Mouse (Mus musculus) CD4-positive, CD25-positive, alpha-beta regulatory T cell, adult 2 months (primary cell): Measurements from ENCODE around the gene Lsm7.
"Not testable (repeated sequence)": the region's sequence is repeated elsewhere in the genome, so short reads cannot be mapped to it uniquely, and the experiment has no call there.

Experiments
- DNase-seq: peaks from one replicate; pipeline ENCODE4 v3.0.0-alpha.2; 2012; ENCODE audit warnings: low read depth, low spot score

Lsm7 gene

GRCm38 (mm10) chr10:80836949-80837379, 18.0 kb downstream of the Lsm7 start:
- DNase-seq: no peak

DNA sequence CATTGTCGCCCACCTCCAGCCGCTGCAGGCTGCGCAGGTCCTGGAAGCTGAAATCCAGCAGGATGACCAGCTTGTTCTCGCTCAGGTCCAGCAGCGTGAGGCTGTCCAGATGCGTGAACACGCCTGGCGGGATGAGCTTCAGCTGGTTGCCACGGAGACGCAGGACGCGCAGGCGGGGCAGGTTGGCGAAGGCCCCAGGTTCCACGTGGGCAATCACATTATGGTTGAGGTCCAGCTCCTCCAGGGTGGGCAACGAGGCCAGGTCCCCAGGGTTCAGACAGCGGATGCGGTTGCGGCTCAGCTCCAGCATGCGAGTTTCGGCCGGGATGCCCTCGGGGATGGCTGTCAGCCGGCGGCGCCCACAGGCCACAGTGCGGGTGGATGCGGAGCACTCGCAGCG, 19.4 kb downstream of the Lsm7 start:
- no peak for DNase-seq

- no peak for DNase-seq
These were observed 22.2 kb downstream of the Lsm7 start for GRCm38 (mm10) chr10:80832818-80833217.

GRCm38 (mm10) chr10:80831136-80831535, 23.9 kb downstream of the Lsm7 start:
- peak; percentile 52 for DNase-seq

DNA sequence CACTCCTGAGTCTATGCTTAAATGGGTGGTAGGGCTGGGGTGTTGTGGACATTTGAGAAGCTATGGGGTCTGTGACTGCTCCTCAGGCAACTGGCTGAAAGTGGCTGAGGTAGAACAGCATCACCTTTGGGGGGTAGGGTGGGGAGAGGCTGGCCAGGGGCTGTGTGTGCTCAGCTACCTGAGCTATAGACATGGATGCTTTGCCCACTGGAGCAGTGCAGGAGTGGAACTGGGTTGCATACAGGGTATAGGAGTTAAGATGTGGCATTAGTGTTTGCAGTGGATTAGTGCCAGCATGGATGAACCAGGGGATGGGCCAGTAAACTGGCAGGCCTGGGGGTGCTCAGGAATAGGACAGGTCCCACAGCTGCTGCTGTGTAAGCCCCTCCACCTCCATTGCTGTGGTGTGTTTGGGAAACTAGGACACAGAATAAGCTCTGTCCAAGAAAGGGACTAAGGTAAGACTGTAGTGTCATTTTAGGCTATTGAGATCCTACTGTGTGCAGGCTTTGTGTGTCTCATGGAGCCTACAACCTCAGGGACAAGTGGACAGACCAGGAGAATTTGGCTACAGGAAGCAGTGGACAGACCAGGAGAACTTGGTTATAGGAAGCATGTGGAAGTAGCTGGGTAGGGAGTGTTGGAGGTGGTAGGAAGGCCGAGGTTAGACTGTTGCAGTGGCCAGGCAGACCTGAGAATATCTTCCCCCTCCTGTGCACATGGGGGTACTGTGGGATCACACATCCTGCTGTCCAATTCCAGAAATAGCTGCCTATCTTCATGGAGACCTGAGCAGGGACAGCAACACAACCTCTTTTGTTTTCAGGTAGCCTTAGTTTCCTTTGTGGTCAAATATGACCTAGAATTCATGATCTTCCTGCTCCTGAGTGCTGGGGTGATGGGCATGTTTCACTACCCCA, 25.4 kb downstream of the Lsm7 start:
- DNase-seq: no peak

DNA sequence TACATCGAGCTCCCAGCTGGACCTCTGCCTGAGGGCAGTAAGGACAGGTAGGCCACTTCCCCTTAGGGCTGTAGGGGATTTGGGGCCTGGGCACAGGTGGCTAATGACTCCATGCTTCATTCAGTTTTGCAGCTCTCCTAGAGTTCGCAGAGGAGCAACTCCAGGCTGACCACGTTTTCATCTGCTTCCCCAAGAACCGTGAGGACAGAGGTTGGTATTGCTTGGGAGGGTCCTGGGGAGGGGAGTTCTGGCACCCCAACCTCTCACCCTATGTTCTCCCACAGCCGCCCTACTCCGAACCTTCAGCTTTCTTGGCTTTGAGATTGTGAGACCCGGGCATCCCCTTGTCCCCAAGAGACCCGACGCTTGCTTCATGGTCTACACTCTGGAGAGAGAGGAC, 26.4 kb downstream of the Lsm7 start:
- not testable (repeated sequence) for DNase-seq

DNA sequence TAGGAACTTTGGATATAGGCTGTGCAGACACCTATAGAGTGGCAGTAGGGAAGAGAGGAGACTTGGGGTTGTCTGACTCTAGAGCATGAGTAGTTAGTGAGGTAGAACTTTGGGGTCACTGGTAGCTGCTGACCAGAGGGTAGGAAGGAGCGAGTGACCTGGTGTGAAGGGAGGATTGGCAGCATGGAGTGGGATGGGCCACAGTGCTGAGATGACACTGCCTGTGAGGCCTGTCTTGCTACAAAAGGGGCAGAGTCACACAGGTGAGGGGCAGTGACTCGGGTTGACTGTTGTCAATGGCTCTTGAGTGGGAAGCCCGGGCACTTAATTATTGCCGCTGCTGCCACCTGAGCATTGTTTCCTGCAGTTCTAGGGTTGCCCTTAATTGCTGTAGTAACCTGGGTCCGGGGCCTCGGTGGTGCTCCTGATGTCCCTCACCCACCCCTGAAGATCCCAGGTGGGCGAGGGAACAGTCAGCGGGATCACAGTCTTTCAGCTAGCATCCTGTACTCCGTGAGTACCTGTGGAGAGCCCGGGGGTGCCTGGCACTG, 27.1 kb downstream of the Lsm7 start:
- DNase-seq: no peak

DNA sequence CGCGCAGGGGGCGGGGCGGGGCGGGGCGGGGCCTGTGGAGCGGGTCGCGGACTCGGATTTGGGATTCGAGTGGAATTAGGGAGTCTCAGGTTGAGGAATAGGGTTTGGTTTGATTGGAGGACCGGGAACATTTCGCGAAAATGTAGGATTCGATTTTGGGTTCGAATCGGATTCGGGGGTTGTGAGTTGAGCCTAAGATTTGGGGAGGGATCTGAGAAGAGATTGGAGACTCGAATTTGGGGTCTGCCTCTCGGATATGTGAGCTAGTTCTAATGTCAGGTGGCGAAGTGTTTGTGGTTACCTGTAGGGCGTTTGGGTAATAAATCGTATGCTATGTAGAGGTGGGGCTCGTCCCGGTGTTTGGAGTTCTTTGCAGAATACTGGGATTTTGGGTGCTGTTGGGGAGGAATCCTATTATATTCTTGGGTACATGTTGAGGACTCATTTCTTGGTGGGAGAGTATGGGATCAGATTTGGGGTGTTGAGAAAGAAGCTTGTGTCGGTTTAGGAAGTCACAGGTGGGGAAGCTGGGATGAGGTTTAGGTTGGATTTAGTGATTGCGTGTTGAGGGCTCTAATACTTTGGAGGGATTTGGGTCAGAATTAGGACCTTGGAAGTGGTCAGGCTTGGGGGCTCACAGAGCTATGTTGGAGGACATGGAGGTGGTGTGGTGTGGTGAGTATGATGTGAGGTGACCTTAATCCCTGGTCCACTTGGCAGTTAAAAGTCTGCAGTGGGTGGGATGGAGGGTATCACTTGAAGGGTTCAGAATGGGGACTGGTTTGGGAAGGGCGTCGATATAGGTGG, 27.7 kb downstream of the Lsm7 start:
- no peak for DNase-seq

DNA sequence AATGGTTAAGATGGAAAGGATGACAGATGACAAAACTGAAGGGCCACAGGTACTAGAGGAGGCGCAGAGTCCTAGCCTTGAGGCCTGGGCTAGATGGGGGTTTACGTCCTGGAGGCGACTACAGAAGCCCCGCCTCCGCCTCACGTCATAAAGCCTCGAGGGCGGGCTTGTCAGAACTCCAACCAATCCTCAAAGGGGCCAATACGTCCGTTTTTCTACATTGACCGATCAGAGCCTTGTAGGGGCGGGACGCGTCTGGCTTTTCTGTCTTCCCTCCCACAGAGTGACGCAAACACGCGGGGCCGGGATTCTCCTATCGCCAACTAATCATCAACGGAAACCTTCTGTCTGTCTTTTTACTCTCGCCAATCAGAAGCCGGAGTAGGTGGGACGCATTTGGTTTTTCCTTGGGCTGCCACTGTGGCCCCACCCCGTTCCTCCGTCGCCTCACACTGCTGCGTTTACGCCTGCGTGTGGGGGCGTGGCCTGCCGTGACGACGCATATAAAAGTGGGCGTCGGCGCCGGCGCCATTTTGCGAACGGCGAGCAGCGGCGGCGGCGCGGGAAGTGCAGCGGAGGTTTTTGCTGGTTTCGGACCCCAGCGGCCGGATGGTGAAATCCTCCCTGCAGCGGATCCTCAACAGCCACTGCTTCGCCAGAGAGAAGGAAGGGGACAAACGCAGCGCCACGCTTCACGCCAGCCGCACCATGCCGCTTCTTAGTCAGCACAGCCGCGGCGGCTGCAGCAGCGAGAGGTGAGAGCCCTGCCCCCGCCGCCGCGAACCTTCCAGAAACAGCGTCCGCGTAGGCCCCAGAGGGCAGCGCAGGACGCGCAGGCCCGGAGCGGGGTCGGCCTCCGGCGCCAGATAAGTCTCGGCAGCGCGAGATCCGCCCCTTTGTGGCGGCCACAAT, 28.6 kb downstream of the Lsm7 start, which contains the start of gene Oaz1:
Gene Oaz1, plus strand, starts transcription at position 506 of the 912 bp plus-strand sequence.
- DNase-seq: peak; percentile 99

DNA sequence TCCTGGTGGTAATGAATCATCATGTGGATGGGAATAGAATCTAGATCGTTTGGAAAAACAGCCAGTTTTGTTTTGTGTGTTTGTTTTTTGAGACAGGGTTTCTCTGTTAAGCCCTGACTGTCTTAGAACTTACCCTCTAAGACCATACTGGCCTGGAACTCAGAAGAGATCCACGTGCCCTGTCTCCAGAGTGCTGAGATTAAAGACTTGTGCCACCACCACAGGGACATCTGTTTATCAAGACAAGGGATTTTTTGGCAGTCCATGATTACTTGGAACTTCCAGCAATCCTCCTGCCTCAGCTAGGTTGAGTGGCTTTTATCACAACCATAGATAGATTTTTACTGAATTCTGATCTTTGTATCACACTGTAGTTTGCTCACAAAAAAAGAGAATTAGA, 30.2 kb downstream of the Lsm7 start:
- DNase-seq: no peak

DNA sequence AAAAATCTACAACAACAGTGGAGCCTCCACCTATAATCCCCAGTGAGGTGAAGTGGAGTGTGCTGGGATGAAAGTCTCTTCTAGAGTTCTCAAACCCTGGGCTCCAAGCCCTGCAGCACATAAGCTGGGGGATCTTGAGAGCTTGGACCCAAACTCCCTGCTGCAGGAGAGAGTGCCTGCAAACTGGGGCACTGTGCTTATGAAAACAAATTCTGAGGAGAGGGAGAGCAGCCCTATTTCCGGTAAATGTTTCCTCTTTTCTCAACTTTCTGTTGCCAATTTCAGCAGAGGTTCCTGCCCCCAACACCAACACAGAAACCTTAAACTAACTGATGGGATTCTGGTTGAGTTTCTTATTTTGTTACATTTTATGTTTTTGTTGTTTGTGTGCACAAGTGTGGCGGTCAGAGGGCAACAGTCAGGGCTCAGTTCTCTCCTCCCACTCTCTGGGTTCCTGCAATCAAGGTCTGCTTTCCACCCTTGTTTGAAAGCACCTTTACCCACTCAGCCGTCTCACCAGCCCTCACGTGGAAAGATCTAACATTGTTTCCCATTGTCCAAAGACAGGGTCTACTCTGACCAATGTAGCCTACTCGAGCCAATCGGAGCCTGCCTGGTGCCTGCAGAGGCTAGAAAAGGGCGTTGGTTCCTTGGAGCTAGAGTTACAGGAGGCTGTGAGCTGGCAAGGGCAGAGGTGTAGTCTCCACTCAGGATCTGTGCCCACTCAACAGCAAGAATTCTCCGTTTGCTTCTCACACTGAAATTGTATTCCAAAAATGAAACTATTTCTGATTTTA, 31.0 kb downstream of the Lsm7 start:
- DNase-seq: peak; percentile 47

DNA sequence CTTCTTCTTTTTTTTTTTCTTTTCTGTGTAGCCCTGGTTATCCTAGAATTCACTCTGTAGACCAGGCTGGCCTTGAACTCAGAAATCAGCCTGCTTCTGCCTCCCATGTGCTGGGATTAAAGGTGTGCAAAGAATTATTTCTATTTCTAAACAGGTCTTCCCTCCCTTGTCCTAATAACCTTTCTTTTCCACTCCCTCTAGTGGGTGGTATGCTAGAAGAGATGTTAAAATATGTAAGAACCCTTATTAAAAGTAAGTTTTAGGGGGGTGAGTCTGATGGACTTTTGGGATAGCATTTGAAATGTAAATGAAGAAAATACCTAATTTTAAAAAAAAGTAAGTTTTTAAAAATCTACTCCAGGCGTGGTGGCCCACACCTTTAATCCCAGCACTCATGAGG, 31.7 kb downstream of the Lsm7 start:
- DNase-seq: no peak

DNA sequence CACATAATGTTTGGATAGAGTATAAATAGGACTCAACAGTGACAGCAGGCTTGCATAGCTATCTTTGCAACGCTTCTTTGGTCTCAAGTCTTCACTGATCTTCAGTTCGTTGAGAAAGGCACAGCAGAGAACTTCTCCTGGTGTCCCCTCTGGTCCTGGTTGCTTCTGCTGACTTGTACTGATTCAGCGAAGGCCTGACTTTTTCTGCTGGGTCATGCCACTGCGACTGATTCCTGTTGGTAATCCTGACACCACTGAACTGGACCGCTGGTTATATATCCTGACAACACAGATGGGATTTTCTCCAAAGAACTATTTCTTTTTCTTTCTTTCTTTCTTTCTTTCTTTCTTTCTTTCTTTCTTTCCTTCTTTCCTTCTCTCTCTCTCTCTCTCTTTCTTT, 32.5 kb downstream of the Lsm7 start:
- no peak for DNase-seq

GRCm38 (mm10) chr10:80821991-80822390, 33.0 kb downstream of the Lsm7 start:
- peak; percentile 65 for DNase-seq

GRCm38 (mm10) chr10:80819406-80819805, 35.6 kb downstream of the Lsm7 start:
- DNase-seq: no peak

DNA sequence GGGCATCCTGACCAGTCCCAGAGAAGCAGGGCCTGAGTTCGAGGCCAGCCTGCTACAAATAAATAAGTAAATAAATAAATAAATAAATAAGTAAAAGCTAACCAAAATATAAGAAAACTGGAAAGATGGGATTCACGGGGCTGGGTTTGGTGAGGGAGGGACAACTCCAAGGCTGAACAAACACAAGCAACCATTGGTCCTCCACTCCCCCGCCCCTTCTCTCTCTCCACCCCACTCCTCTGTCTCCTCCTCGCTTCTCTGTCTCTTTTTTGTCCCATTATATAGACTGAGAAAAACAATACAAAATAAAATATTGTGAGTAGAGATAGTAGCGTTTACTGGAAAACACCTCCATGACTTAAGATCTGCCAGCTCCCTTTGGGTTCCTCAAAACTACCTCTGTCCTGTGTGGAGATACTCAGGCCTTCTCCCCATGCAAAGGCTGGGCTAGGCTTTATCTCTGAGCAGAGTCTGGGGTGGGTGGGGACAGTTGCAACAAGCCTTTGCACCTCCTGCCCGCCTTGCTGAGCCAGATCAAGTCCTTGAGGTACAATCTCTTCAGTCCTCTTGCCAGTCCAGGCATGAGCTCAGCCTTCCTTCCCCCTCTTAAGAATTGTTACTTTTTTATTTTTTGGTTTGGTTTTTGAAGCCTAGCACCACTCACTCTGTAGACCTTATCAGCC, 36.3 kb downstream of the Lsm7 start:
- DNase-seq: no peak

DNA sequence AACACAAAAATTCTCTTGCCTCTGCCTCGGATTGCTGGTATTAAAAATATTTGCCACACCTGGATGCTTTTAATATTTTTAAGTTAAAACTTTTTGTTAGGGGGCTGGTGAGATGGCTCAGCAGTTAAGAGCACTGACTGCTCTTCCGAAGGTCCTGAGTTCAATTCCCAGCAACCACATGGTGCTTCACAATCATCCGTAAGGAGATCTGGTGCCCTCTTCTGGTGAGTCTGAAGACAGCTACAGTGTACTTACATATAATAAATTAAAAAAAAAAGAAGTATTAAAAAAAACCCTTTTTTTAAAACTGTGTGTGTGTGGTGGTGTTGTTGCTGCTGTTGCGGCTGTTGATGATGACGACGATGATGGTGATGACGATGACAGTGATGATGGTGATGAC, 37.1 kb downstream of the Lsm7 start:
- peak; percentile 61 for DNase-seq

- no peak for DNase-seq
These were observed 37.8 kb downstream of the Lsm7 start for GRCm38 (mm10) chr10:80817164-80817563.

- not testable (repeated sequence) for DNase-seq
These were observed 38.7 kb downstream of the Lsm7 start for GRCm38 (mm10) chr10:80816303-80816702.

- DNase-seq: no peak
These were observed 40.2 kb downstream of the Lsm7 start for GRCm38 (mm10) chr10:80814800-80815199.
